Mouse (Mus musculus) liver, embryonic 14 days (tissue): ENCODE measurements around the gene Clca2. TPM values are rescaled to one million over a fixed set of nuclear protein-coding genes. Genes with fewer than 3 reads are reported as not detected.

Experiments
- polyA plus RNA-seq: library from polyadenylated mRNA; depleted of rRNA; stranded (reverse); fragments of >200 nt; gene quantifications from 2 replicates; pipeline ENCODE4 v1.2.3, GENCODE M21; 2012; rRNA removed

The Clca2 gene
- 0.01 and 0.02 TPM in 2 replicates for polyA plus RNA-seq

DNA sequence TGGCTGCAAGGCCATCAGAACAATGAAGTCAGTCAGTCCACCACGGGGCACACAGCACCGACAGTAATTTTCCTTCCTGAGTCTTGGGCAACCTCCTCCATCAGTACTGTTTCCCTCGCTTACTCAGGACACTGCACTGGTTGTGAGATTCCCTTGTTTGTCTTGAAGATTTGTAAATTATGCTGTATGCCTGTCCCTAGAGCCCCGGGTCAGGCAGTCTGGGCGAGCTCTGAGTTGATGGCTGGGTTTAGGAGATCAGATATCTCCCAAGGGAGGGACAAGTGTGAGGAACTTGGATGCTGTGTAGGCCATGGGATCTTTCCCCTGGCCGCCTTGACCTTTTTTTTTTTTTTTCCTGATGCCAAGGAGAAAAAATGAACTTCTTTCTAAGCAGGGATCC, at the start of gene Clca2:
Clca2 (minus strand) TSS at position 153 of the 400 bp plus-strand sequence.

DNA sequence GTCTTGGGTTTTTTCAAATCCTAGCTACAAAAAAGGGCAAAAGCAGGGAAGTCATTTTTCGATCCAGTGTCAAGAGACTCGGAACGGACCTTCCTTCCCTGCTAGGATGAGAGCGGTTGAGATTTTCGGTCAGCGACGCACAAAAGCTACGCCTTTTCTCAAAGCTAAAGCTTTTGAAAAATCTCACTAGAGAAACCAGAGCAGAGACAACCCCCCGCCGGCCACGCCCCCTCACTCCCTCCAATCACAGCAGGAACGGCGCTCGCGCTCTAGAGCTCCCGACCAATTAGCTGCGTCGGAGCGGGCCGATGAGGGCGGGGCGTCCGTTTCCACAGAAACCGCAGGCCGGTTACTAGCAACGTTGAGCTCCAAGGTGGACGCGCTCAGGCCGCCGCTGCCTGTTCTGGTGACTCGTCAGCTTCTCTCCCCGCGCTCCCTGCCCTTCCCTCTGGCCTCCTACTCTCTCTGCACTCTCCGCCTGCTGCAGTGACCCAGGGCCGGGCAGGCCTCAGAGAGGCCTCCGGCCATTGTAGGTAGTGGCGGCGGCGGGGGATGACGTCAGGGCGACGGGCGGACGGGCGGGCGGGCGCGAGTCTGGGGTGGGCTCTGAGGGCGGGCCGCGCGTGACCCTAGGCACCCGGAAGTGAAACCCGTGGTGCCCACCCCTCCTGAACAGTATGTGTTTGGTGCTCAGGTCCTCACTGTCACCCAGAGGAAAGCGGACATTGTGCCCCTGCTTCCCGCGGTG, 19.2 kb upstream of the Clca2 start, which contains the start of gene Odf2l:
Odf2l (plus strand) TSS at position 335 of the 748 bp plus-strand sequence.

DNA sequence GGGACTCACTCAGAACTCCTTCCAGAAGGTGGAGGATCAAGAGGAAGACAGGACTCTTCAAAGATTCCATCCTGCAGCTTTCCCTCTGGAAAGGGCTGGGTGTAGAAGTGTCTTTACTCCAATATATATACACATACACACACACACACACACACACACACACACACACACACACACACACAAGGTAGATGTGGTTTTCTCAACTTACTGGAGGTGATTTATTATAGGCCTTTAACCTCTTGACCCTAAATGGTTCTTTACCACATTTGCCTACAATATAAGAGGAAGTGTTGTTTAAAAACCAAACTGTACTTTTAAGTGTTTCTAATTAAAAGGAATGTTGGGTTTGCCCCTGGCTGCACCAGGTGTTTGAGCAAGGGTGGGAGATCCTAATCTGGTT, 66.6 kb downstream of the Clca2 start, which contains the start of gene Clca1:
Clca1 (minus strand) TSS at position 101 of the 400 bp plus-strand sequence.

Other genes starting within 250 kb of the Clca2 start
- not detected in 2 replicates for gene Clca4b, start 166.9 kb downstream of the Clca2 start, polyA plus RNA-seq
- not detected in 2 replicates for gene Clca4a, start 124.4 kb downstream of the Clca2 start, polyA plus RNA-seq
- not detected in 2 replicates for gene Clca1, start 66.7 kb downstream of the Clca2 start, polyA plus RNA-seq
- gene Odf2l, start 19.1 kb upstream of the Clca2 start, polyA plus RNA-seq: 6.7 and 7.9 TPM in 2 replicates
- gene Col24a1, start 193.0 kb upstream of the Clca2 start, polyA plus RNA-seq: 0.27 and 0.29 TPM in 2 replicates